Mouse (Mus musculus): ENCODE data around the gene Dyrk2.

GRCm38 (mm10) chr10:118869591-118870001, 413 bp downstream of the Dyrk2 start:
- TF ChIP-seq CTCF (IDR thresholded peaks at IDR 0.05; ENCODE audit: low read depth) (no peak), EP300 (optimal IDR thresholded peaks at IDR 0.05) (no peak)

Data from stomach, postnatal 0 days (tissue).